Mouse (Mus musculus) MEL-GATA-1-ER (cell line): ENCODE measurements around the gene Tdp1.
"Not testable (repeated sequence)": the region's sequence is repeated elsewhere in the genome, so short reads cannot be mapped to it uniquely, and the experiment has no call there.

Source experiments
- DNase-seq: peaks from one replicate; pipeline ENCODE4 v3.0.0-alpha.2; 2012; ENCODE audit warnings: low read depth; ENCODE audit errors: extremely low read depth

Gene Tdp1

GRCm38 (mm10) chr12:99958068-99959060 is 74.0 kb downstream of the Tdp1 start:
- no peak for DNase-seq

GRCm38 (mm10) chr12:99959291-99959690 is 75.0 kb downstream of the Tdp1 start:
- no peak for DNase-seq

DNA sequence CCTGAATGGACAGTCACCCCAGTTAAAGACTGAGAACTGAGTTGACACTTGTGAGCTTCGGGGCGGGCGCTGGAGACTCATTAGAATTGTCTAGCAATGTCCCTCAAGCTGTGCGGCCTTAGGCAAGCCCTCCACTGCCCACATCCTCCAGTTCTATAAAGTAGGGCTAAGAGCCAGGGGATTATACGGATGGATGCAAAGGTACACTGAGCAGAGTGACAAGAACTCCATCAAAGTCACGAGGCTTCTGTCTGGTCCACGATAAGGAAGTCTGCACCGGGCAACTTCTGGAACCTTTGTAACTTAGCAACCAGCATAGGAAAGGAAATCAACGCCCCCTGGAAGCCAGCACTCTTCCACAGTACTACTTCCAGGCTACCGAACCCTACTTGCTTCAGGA is 75.6 kb downstream of the Tdp1 start:
- DNase-seq = no peak

DNA sequence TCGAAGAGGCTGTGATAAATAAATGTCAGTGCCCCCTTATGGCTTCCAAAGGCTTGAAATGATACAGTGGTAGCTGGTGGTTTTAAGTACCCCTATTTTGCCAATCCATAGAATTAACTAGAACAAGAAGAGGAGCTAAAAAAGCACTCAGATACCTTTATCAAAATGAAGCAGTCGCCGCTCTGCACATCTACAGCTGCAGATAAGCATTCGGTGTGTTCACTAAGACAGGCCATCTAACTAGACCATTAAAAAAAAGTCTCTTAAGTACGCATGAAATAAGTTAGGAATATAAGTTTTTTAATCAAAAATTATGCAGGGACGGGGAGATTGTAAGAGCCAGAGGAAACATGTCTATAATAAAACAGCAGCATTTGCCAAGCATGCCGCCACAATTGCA is 76.4 kb downstream of the Tdp1 start:
- no peak for DNase-seq

DNA sequence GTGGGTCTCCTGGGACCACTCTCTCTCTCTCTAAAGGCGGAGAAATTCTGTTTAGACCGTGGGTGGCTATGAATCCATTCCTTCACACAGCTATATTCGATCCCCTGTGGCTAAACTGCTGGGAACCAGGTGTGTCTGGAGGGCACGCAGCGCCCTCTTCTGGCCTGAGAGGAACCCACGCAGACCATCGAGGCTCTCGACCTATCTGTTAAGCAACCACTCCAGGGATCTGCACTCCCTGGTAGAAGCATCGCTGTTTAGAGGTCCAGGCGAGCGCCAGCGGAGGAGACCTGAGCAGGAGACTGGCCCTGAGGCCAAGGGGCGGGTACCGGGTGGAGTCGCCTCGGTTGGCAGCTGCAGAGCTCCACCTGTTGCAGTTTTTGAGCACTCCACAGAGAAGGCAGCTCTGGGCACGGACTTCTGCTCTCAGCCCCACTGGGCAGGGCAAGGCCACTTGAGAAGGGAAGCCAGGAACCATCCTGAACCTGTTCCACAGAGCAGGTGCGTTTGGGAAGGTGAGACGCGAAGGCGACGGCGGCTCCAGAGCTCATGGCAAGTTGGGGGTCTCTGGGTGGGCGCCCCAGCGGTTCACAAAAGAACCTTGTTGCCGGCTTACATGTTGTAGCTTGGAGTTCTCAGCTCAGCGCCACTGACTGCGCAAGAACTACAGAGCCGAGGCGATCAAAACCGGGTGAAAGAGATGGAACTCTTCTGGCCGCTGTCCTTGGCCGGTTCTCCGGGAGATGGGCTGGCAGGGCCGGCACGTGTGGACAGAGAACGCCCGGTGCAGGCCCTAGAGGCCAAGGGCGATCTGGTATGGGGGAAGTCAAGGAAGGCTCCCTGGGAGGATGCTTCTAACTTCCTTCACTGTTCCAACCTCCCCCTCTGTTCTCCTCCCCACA is 80.2 kb downstream of the Tdp1 start, which contains the start of gene Kcnk13:
Kcnk13 (plus strand) TSS at position 199 of the 902 bp plus-strand sequence.
- peak; percentile 36 for DNase-seq

- DNase-seq = no peak
Measured at GRCm38 (mm10) chr12:99965203-99966115, 81.1 kb downstream of the Tdp1 start.

DNA sequence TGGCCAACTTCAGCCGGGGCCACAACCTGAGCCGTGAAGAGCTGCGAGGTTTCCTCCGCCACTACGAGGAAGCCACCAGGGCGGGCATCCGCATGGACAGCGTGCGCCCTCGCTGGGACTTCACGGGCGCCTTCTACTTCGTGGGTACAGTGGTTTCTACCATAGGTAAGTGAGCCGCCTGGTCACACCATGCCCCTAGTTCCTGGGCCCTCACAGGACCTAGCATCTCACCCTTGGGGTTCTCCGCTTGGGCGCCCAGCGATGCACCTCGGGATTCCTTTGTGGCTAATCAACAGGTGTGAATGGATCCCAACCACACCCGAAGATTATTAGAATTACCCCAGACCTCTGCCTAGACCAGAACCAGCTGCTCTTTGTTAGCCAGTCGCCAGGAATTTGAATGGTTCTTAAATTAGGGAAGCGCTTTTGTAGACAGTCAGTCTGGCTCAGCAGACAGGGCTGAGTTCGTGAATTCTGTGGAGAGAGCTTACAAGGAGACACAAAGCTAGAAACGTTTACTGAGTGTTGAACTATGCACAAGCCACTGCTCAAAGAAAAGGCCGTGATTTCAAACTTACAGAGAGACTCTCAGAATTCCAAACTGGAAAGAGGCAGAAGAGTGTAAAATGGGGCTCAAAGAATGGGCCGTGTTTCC is 81.9 kb downstream of the Tdp1 start:
- no peak for DNase-seq

DNA sequence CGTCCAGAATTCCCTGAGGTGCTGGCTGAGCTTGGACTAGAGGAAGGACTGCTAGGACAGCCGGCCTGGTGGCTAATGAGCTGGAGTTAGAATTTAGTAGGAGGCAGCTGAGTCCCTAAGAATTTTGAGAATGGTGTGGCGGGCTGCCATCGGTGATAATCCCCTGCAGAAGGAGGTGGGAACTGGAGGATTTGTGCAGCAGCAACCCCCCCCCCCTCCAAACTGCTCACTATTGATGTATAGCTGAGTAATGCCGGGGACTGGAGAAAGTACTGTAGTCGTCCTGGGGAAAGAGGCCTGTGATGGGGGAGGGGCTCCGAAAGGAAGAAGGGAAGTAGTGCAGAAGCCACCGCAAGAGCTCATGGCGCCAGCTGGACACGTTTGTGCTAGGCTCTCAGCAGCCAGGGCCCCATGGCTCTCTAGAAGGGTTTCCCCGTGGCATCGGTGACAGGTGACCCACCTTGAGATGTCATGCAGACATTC is 82.6 kb downstream of the Tdp1 start:
- DNase-seq = no peak

DNA sequence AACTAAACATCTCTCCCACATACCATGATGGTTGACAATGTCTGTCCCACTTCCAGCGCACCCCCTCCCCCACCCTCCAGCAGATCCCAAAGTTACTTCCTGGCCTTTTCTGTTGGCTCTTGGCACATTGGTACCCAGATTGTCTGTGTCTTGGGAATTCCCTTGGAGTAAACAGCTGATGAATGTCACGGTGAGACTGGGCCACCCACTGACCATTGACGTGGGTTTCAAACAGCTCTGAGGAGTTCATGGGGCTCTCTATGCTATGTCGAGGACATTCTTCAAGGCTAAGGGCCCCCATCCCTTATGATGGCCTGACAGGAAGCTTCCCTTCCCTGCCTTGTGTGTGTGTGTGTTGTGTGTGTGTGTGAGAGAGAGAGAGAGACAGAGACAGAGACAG is 85.6 kb downstream of the Tdp1 start:
- DNase-seq = no peak

DNA sequence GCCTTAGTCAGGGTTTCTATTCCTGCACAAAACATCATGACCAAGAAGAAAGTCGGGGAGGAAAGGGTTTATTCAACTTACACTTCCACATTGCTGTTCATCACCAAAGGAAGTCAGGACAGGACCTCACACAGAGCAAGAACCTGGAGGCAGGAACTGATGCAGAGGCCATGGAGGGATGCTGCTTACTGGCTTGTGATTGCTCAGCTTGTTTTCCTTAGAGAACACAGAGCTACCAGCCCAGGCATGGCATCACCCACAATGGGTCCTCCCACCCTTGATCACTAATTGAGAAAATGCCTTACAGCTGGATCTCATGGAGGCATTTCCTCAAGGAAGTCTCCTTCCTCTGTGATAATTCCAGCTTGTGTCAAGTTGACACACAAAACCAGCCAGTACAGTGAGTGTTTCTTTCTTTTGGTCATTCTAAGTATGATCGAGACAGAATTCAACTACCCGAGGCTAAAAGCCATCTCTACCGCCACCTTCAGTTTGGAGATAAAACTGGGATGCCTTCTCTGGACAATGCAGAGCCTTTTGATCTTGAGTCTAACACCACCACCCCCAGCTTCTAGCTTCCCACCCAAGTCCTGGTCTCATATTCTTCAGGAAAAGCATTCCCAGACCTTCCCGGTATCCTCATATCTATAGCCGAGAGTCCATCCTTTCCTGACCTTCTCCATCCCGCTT is 87.0 kb downstream of the Tdp1 start:
- DNase-seq = not testable (repeated sequence)

DNA sequence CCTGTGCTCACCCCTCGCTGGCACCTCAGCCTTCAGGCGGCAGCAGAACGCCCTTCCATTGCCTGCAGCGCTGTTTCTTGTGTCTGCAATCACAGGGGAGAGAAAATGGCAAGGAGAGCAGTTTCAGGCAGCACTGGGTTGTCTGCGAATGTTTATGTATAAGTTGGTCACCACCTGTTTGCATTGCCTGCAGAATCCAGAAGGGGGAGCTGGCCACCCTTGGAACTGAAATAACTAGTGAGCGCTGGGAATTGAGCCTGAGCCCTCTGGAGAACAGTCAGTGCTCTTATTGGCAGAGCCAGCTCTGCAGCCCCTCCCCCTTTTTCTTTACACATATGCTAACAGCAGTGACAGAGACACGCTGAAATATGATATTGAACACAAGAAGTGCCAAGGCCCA is 88.5 kb downstream of the Tdp1 start:
- no peak for DNase-seq

GRCm38 (mm10) chr12:99973659-99974058 is 89.3 kb downstream of the Tdp1 start:
- no peak for DNase-seq

GRCm38 (mm10) chr12:99979541-99979940 is 95.2 kb downstream of the Tdp1 start:
- no peak for DNase-seq

DNA sequence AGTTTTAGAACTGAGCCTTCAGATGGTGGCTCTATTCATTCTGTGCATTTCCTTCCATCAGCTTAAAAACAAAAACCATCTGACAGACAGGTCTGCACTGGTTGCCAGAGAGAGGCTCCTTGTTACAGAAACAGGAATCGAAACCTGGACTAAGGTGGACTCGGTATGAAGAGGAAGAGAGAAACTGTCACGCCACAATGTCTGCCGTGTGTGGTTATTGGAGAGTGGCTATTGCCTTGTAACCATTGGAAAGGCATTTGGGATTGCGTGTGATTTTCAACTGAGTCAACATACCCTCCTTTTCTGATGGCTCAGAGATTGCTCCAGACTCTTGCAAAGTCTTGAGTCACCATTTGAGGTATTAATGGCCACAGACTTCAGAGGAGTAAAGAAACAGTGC is 102.5 kb downstream of the Tdp1 start:
- DNase-seq = no peak

DNA sequence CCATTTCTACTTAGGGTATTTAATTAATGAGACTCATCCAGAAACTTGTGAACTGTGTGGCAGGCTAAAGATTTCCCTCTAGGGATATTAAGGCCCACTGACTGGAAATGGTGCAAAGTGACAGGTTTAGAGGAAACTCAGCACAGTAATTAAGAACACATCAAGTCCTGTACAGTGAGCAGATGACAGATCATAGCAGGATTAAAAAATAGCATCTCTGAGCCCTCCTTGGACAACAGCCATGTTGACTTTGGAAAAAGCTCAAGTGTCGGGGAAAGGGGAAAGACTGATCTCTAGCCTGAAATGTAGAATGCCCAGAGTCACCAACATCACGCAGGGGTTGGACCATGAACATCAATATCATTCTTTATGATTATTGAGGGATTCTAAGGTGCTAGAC is 103.8 kb downstream of the Tdp1 start:
- no peak for DNase-seq

DNA sequence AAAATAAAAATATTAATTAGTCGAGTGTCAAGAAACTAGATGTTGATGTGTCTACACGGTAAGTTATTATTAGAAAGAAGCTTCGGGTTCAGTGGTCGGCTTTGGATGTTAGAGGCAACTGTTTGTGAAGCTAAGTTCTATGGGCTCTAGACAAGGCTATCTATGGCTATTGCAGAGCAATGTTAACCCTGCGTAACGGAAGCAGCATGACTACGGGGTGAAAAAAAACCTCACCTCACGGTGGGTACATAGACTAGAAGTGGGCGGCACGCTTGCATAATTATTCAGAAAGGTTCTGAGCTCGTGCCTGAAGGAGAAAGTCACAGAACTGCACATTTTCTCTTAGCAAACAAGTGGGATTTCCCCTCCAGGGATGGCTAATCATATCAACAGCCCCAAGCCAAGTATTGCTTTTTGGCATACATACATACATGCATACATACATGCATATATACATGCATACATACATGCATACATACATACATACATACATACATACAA is 108.1 kb downstream of the Tdp1 start:
- no peak for DNase-seq

DNA sequence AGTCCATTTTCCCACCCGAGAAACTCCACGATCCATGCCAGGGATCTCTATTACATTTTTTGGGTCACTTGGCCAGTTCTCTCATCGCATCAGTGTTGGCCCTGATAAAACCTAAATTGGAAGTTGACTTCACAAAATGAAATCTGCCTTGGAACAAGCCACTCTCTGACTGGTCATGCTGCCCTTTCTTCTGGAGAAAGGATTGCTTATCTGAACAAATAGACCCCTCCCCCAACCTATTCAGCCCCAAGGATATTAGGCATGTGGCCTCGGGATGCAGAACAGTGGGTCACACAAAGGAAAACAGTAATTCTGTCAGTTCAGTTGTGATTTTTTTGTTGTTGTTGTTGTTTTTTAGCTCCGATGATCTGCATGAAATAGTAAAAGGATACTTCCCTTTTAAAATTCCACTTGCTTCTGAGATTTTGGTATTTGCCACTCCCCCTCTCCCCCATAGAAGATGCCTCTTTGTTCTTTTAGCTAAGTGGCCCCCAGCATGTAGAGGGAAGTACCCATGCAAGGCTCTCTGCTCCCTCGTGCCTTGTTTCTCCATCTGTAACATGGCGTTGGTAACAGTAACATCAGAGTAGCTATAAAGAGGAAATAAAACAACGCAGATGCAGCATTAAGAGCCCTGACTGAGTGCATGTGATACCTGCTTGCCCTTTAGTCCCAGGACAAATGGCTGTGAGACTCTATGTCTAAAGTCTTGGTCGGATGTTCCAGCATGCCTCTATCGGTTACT is 109.0 kb downstream of the Tdp1 start:
- no peak for DNase-seq

GRCm38 (mm10) chr12:99995951-99996350 is 111.6 kb downstream of the Tdp1 start:
- DNase-seq = no peak

DNA sequence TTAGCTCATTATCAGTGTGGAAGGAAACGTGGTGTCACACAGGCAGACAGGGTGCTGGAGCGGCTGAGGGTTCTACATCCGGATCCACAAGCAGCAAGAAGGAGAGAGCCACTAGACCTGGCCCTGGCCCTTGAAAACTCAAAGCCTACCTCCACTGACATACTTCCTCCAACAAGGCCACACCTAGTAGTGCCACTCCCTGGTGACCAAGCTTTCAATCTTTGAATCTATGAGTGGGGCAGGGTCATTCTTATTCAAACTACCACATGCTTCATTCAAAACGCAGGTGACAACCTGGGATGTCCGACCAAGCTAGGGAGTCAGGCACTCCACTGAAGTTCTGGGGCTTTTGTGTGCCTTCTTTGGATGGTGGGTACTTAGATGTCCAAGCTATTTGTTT is 115.4 kb downstream of the Tdp1 start:
- DNase-seq = no peak
